Mouse (Mus musculus) natural killer cell, adult 2 months (primary cell): Measurements from ENCODE around the gene Zdhhc14.
A peak's percentile ranks its signal among the peaks of the same experiment; 100 is the strongest.
"Not testable (repeated sequence)": the region's sequence is repeated elsewhere in the genome, so short reads cannot be mapped to it uniquely, and the experiment has no call there.

Experiments used
- DNase-seq, 2 experiments: peaks; one replicate each; pipeline ENCODE4 v3.0.0; 2022; ENCODE audit warnings: low spot score in 2 of 2

The Zdhhc14 gene

DNA sequence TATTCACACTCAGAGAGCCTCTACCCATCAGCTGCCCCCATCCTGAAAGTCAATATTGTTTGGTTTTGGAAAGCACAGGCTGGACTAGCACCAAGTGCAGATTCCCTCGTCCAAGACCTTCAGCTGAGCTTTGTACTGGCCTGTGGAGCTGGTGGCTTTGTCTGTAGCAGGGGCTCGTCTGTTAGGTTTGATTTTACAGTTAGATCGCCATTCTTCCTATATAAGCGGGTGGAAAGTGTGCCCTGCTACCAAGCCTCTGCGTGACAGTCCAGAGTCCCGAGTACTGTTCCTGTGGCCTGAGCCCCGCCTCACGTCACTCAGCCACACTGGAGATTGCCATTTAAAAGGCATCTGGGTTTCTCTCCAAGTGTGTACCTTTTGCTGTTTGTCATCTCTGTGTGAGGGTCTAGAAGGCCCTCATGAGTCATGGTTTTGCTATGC is 113.8 kb downstream of the Zdhhc14 start:
- no peak for DNase-seq

- no peak for DNase-seq
These were observed 115.0 kb downstream of the Zdhhc14 start for GRCm38 (mm10) chr17:5607352-5607751.

DNA sequence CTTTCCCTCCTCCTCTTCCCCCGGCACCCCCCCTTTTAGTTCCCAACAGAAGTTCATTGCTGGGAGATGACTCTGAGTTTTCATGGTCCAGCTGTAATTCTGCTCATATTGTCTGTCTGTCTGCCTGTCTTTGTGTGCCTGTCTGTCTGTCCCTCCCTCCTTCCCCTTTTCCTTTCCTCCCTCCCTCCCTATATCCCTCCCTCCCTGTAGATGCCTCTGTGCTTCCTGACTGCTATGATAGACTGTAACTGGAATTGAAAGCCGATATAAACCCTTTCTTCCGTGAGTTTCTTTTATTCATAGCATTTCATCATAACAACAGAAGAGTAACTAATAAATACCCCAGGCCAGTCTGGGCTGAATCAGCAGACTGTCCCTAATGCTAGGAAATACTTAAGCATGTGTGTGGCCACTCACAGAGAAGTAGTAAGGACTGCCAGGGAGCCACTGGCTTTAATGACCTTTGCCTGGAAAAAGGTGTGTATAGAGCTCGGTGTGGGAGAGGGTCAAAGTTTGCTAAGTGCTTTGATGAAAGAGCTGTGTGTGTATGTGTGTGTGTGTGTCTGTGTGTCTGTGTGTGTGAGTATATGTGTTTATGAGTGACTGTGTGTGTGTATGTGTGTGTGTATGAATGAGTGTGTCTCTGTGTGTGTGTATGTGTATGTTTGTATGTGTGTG is 117.7 kb downstream of the Zdhhc14 start:
- no peak for DNase-seq

DNA sequence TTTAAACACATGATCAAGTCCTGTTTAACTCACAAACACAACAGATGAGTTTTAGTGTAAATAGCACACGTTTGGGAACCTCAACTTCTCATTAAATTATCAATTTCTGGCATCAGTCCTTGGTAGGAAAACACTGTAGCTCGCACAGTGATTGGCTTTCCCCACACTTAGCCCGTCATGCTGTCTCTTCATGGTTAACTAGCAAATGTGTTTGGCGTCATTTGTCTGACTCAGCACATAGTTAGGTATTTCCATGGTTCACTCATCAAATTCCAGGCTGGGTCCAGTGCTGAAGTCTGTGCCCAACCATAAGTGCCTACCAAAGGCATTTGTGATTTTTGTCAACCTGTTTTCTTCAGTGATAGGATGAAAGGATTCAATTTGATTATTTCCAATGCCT is 119.9 kb downstream of the Zdhhc14 start:
- no peak for DNase-seq

DNA sequence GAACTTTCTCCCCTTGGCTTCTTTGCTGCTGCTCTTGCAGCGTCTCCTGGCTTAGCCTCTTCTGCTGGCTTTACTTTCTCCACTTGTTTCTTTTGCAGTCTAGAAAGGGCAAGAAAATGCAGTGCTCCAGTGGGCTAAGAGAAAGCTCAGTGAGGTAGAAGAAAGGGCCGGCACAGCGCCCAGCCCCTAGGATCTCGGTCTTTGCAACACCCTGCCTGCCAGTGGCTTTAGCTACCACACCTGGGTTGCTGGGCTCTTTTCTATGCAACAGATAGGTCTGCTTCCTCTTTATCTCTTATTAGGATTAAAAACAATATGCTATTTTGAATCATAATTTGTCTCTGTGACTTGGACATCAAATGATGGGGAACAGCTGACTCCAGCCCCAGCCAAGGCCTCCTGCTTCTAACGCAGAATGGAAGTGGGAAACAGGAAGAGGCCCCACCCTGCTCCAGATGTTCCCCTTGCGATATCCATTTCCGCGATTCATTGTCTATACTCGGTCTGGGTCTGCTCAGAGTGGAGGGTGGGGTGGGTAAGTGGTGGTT is 122.5 kb downstream of the Zdhhc14 start:
- no peak for DNase-seq

DNA sequence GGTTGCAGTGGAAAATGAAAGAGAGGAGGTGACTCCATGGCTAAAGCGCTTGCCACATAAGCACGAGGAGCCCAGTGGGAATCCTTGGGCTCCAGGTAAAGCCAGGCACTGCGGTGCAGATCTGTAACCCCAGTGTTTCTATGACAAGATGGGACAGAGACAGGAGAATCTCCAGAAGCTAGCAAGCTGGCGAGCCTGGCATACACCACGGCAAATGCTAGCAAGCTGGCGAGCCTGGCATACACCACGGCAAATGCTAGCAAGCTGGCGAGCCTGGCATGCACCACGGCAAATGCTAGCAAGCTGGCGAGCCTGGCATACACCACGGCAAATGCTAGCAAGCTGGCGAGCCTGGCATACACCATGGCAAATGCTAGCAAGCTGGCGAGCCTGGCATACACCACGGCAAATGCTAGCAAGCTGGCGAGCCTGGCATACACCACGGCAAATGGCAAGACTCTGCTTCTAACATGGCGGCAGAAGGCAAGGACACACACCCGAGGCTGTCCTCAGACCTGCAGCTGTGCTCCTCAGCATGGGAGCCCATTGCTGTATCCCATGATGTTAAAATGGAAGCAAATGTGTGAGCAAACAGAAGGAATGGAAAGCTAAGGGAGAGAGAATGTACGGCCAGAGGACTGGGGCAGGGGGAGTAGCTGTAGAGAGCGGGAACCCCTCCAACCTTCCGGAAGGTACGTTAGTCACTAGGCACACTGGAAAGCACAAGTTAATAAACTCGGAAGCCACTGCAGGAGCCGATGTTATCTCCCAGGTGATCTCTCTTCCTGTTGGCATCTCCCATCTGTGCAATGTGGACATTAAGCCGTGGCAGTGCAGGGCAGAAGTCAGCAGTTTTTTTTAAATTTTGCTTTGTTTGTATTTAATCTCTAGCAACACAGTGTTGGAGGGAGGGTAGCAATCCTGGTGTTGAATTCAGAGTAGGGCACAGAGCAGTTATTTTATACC is 129.6 kb downstream of the Zdhhc14 start:
- DNase-seq, result no peak

GRCm38 (mm10) chr17:5622764-5623163 is 130.4 kb downstream of the Zdhhc14 start:
- DNase-seq, result no peak

- DNase-seq, result no peak
These were observed 130.8 kb downstream of the Zdhhc14 start for GRCm38 (mm10) chr17:5623181-5623580.

- not testable (repeated sequence) for DNase-seq
These were observed 132.5 kb downstream of the Zdhhc14 start for GRCm38 (mm10) chr17:5624815-5625214.

DNA sequence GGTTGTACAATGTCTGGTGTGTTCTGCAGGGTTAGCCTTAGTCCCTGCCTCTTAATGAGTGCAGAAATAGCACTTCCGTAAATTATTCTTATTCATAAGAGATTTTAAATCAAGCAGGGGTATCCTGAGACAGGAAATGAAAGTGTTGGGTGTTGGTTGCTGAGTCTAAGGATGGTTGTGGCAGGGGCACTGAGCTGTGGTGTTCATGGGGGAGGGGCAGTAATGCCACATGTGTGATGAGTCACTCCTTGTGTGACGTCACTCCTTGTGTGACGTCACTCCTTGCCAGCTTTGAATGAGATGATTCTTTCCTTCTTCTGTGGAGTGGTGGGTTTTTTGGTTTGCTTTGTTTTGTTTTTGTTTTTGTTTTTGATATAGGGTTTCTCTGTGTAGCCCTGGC is 134.0 kb downstream of the Zdhhc14 start:
- DNase-seq, result peak; percentile 18 to 74

- DNase-seq, result no peak
These were observed 135.3 kb downstream of the Zdhhc14 start for GRCm38 (mm10) chr17:5627664-5628063.

- DNase-seq, result no peak
These were observed 137.3 kb downstream of the Zdhhc14 start for GRCm38 (mm10) chr17:5629651-5630050.

DNA sequence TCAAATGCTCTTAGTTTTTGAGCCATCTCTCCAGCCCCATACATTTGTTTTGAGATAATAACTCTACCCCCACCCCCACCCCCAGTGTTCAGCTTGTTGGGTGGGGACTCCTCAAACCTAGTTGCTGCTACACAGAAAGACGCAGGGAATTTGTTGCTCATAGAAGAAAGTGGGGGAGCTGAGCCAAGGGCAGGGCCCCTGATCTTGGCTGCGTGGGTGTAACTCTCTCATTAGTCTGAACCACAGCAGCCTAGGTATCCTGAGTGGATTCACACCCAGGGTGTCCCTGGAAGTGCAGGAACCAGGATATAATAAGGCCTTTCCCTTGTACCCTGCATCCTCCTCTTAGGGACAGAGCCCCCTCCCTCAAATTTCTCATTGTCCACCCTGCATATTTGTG is 142.9 kb downstream of the Zdhhc14 start:
- DNase-seq, result no peak

- DNase-seq, result no peak
These were observed 149.1 kb downstream of the Zdhhc14 start for GRCm38 (mm10) chr17:5641436-5641835.

GRCm38 (mm10) chr17:5642918-5643721 is 150.8 kb downstream of the Zdhhc14 start:
- no peak for DNase-seq

DNA sequence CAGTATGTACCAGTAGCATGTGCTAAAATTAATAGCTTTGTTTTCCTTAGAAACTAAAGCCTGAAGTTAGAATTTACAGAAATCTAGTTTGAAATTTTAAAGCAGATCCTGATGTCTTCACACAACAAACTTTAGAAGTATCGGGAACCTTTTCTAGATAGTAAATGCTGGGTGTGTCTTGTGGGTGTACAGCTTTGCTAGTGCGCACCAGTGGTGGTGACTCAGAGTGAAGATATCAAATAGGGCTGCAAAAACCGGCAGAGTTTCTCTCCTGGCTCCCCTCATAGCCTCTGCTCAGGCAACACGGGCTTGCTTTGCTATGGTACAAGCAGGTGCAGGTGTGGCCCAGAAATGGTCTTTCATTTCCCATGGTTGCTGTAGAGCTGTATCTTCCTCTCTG is 157.8 kb downstream of the Zdhhc14 start:
- DNase-seq, result no peak

- no peak for DNase-seq
These were observed 158.3 kb downstream of the Zdhhc14 start for GRCm38 (mm10) chr17:5650642-5651041.

- no peak for DNase-seq
These were observed 159.2 kb downstream of the Zdhhc14 start for GRCm38 (mm10) chr17:5651551-5651950.

- DNase-seq, result no peak
These were observed 161.6 kb downstream of the Zdhhc14 start for GRCm38 (mm10) chr17:5653981-5654380.

- DNase-seq, result no peak
These were observed 163.2 kb downstream of the Zdhhc14 start for GRCm38 (mm10) chr17:5655536-5655935.

- no peak for DNase-seq
These were observed 168.1 kb downstream of the Zdhhc14 start for GRCm38 (mm10) chr17:5660317-5661080.
